Mouse (Mus musculus) CH12.LX (cell line): ENCODE data around the gene Klhl26. TPM values are rescaled to one million over a fixed set of nuclear protein-coding genes. Genes with fewer than 3 reads are reported as not detected.

Source experiments
- DNase-seq: peaks from one replicate; pipeline ENCODE4 v3.0.0-alpha.2; 2013; ENCODE audit errors: extremely low read depth
- H3K27ac ChIP-seq: 2 replicates; pipeline ENCODE4 v1.5.1; 2012; ENCODE audit warnings: low read depth, mild to moderate bottlenecking, control low read depth, moderate library complexity; ENCODE audit not compliant: insufficient read depth
- H3K27me3 ChIP-seq: replicated peaks from 2 replicates; pipeline ENCODE3; 2012; ENCODE audit warnings: inconsistent platforms
- H3K36me3 ChIP-seq, 2 experiments: replicated peaks in 1 of 2; 2 replicates each; pipeline versions ENCODE3 to v1.6.1; 2012; ENCODE audit warnings: inconsistent platforms in 1 of 2, low read length in 1 of 2, mild to moderate bottlenecking in 1 of 2, mixed read lengths in 1 of 2, moderate library complexity in 1 of 2; ENCODE audit not compliant: control insufficient read depth in 1 of 2, insufficient read depth in 1 of 2
- H3K4me1 ChIP-seq, 2 experiments: 2 replicates each; pipeline ENCODE4 v1.6.1; 2012; ENCODE audit warnings: inconsistent platforms in 1 of 2, moderate library complexity in 1 of 2; ENCODE audit not compliant: insufficient read depth in 2 of 2, control insufficient read depth in 1 of 2
- H3K4me2 ChIP-seq: 2 replicates; pipeline ENCODE4 v1.6.1; 2012; ENCODE audit warnings: low read depth, mild to moderate bottlenecking, control low read depth; ENCODE audit not compliant: poor library complexity, insufficient read depth, severe bottlenecking
- H3K4me3 ChIP-seq, 3 experiments: fragments of 150-350 bp in 1 of 3; sonication (generic) in 1 of 3; replicated peaks in 1 of 3; 2 replicates each; pipeline versions ENCODE3 to v1.5.1; 2011 to 2012; ENCODE audit warnings: low read depth in 2 of 3, low read length in 2 of 3, mild to moderate bottlenecking in 2 of 3, moderate library complexity in 2 of 3, control low read depth in 1 of 3, improper control_type of control experiment in 1 of 3, inconsistent platforms in 1 of 3, mixed read lengths in 1 of 3; ENCODE audit not compliant: poor library complexity in 1 of 3
- H3K79me2 ChIP-seq: replicated peaks from 2 replicates; pipeline ENCODE4 v1.6.1; 2012; ENCODE audit warnings: mild to moderate bottlenecking, moderate library complexity; ENCODE audit not compliant: control insufficient read depth, poor library complexity, insufficient read depth, severe bottlenecking; ENCODE audit errors: extremely low read depth
- H3K9ac ChIP-seq: 2 replicates; pipeline ENCODE4 v1.6.1; 2012; ENCODE audit warnings: low read depth, mild to moderate bottlenecking, control low read depth, moderate library complexity; ENCODE audit not compliant: insufficient read depth
- H3K9me3 ChIP-seq: replicated peaks from 2 replicates; pipeline ENCODE3; 2012; ENCODE audit warnings: low read length, inconsistent platforms, mixed read lengths
- CHD1 ChIP-seq: IDR thresholded peaks from 2 replicates; pipeline ENCODE4 v1.6.1; 2012; ENCODE audit warnings: low read depth, low read length, improper control_type of control experiment, inconsistent platforms
- CHD2 ChIP-seq: IDR thresholded peaks from 2 replicates; pipeline ENCODE4 v1.6.1; 2011; ENCODE audit warnings: low read length, improper control_type of control experiment
- ETS1 ChIP-seq: conservative IDR thresholded peaks from 2 replicates; pipeline ENCODE4 v1.6.1; 2012; ENCODE audit warnings: low read depth, mild to moderate bottlenecking, inconsistent platforms, low read length, improper control_type of control experiment, moderate library complexity
- JUN ChIP-seq: IDR thresholded peaks from 2 replicates; pipeline ENCODE4 v1.6.1; 2011; ENCODE audit warnings: low read depth, mild to moderate bottlenecking, low read length, improper control_type of control experiment, moderate library complexity; ENCODE audit not compliant: insufficient read depth
- JUND ChIP-seq: conservative IDR thresholded peaks from 2 replicates; pipeline ENCODE4 v1.6.1; 2011; ENCODE audit warnings: low read depth, low read length, improper control_type of control experiment
- MAX ChIP-seq: IDR thresholded peaks from 2 replicates; pipeline ENCODE4 v1.6.1; 2011; ENCODE audit warnings: low read length, improper control_type of control experiment
- MAZ ChIP-seq: IDR thresholded peaks from 2 replicates; pipeline ENCODE4 v1.6.1; 2012; ENCODE audit warnings: low read depth, mild to moderate bottlenecking, inconsistent platforms, low read length, improper control_type of control experiment, moderate library complexity
- MXI1 ChIP-seq: IDR thresholded peaks from 2 replicates; pipeline ENCODE4 v1.6.1; 2011; ENCODE audit warnings: mild to moderate bottlenecking, low read depth, low read length, improper control_type of control experiment
- PAX5 ChIP-seq: IDR thresholded peaks from 2 replicates; pipeline ENCODE4 v1.6.1; 2012; ENCODE audit warnings: low read length, inconsistent platforms, mixed read lengths
- POLR2AphosphoS2 ChIP-seq: IDR thresholded peaks from 2 replicates; pipeline ENCODE4 v1.6.1; 2011; ENCODE audit warnings: low read depth, low read length, improper control_type of control experiment
- SMC3 ChIP-seq: IDR thresholded peaks from 2 replicates; pipeline ENCODE4 v1.6.1; 2011; ENCODE audit warnings: low read depth, low read length, improper control_type of control experiment
- TBP ChIP-seq: conservative IDR thresholded peaks from 2 replicates; pipeline ENCODE4 v1.6.1; 2011; ENCODE audit warnings: low read depth, low read length, improper control_type of control experiment
- UBTF ChIP-seq: IDR thresholded peaks from 2 replicates; pipeline ENCODE4 v1.6.1; 2012; ENCODE audit warnings: low read depth, mild to moderate bottlenecking, inconsistent platforms, low read length, improper control_type of control experiment, moderate library complexity
- USF2 ChIP-seq: conservative IDR thresholded peaks from 2 replicates; pipeline ENCODE4 v1.6.1; 2011; ENCODE audit warnings: low read depth, low read length, improper control_type of control experiment
- ZC3H11A ChIP-seq: IDR thresholded peaks from 2 replicates; pipeline ENCODE4 v1.6.1; 2012; ENCODE audit warnings: low read depth, mild to moderate bottlenecking, inconsistent platforms, low read length, improper control_type of control experiment
- ZMIZ1 ChIP-seq: IDR thresholded peaks from 2 replicates; pipeline ENCODE4 v1.6.1; 2012; ENCODE audit warnings: low read depth, mild to moderate bottlenecking, inconsistent platforms, low read length, improper control_type of control experiment
- dilution Hi-C: fragments of 300-500 bp; cut with MboI; formaldehyde crosslinking; loops from 2 replicates; pipeline ENCODE4 v1.14.3; 2020; ENCODE audit warnings: low sequenced_read_pairs; ENCODE audit not compliant: extremely low pct_unique_long_range_greater_than_20kb, extremely low pct_ligation_motif_present
- in situ Hi-C: fragments of 300-500 bp; cut with MboI; formaldehyde crosslinking; loops from 3 replicates; pipeline ENCODE4 v1.14.3; 2019; ENCODE audit warnings: low sequenced_read_pairs, low pct_ligation_motif_present, low pct_unique_long_range_greater_than_20kb, mixed read lengths
- polyA plus RNA-seq: library from polyadenylated mRNA; unstranded; fragments of >175 nt; gene quantifications from 2 replicates; pipeline ENCODE4 v1.2.1, GENCODE M21; 2012; ENCODE audit warnings: low read depth; ENCODE audit not compliant: insufficient read length
- total RNA-seq, 2 experiments: library from RNA; depleted of rRNA; stranded (reverse); fragments of 300-350 nt in 1 of 2; fragments of >200 nt in 1 of 2; gene quantifications; 2 replicates each; pipeline ENCODE4 v1.2.3; 2012 to 2014

Klhl26 gene
- total and polyA plus RNA-seq, 3 experiments, result 4.7 to 15.6 (median 6.0) TPM

DNA sequence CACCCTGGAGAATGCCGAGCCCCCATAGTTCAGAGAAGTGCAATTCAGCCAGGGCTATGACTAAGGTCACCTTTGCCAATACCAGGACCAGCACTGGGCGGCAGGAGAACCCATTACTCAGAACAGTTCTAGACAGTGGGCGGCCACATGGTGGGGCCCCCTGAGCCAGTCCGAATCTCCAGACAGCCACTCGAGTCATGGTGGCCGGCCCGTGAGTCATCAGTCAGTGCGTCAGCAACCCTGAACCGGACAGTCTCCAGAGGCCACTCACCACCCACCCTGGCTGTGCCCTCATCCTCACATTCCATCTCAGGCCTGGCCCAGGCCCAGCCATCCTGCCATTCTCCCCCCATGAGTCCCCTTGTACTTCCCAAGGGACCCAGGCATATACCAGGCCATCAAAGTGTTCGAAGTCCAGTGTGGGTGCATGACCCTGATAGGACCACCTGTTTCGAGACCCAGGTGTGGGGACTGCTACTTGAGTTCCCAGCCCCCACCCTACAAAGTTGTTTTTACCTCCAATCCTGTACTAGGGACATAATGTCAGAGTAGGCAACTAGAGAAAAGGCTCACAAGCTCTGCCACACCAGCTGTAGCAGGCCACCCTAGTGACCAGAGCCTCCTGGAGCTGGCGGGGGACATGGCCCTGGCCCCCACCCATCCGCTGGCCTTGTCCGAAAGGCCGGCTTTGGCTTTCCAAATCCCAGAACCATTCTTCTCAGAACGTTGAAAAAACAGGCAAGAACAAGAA lies 14.8 kb downstream of the Klhl26 start:
- Histone ChIP-seq H3K4me2 (no peak overlapping the region), H3K4me1 (peaks cover 0 to 7% of the 10 kb centered on the region in 2 experiments; a peak in 1 of 4 replicates), H3K79me2 (no peaks in the 10 kb centered on the region), H3K9ac (no peak overlapping the region), H3K27me3 (no peaks in the 10 kb centered on the region), H3K27ac (no peak overlapping the region), H3K36me3 (peaks cover 0 to 79% of the 10 kb centered on the region in 2 experiments), H3K4me3 (no peak overlapping the region), H3K9me3 (peaks cover 8% of the 10 kb centered on the region)
- no peak for DNase-seq
- in situ Hi-C loops, result no loop called here
- dilution Hi-C loops, result no loop called here
- TF ChIP-seq CHD1 (no peak), TBP (no peak), POLR2AphosphoS2 (no peak), UBTF (no peak), CHD2 (no peak), SMC3 (no peak), ZMIZ1 (no peak), MAZ (no peak), ETS1 (no peak), MAX (no peak), ZC3H11A (no peak), JUN (no peak), JUND (no peak), USF2 (no peak)

DNA sequence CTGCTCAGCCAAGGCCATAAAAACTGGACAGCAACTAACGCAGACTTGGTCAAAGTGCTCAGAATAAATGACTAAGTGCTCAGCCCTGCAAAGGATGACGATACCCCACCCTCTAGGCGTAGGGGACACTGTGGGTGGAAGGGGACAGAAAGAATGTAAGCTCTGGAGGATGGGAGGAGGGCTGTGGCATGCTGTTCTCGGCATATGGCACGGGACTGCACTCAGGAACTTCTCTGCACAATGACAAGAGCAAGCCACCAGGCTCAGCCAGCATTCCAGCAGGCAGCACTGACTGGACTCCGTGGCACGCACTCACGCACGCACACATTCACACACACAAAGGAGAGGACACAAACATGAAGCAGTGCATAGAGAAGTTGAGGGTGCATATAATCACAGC lies 16.2 kb downstream of the Klhl26 start:
- Histone ChIP-seq H3K36me3 (peaks cover 0 to 67% of the 10 kb centered on the region in 2 experiments), H3K27ac (no peak overlapping the region), H3K79me2 (no peaks in the 10 kb centered on the region), H3K4me2 (no peak overlapping the region), H3K4me3 (no peak overlapping the region), H3K9me3 (peaks cover 8% of the 10 kb centered on the region), H3K27me3 (no peaks in the 10 kb centered on the region), H3K4me1 (peaks cover 0 to 7% of the 10 kb centered on the region in 2 experiments; a peak in 1 of 4 replicates), H3K9ac (no peak overlapping the region)
- DNase-seq, result no peak
- in situ Hi-C loops, result no loop called here
- dilution Hi-C loops, result no loop called here
- TF ChIP-seq MXI1, result no peak
- TF ChIP-seq PAX5, result no peak
